Mouse (Mus musculus) CH12.LX (cell line): ENCODE results near the gene Ddah2. TPM values are rescaled to one million over a fixed set of nuclear protein-coding genes. Genes with fewer than 3 reads are reported as not detected.

Experiments used
- DNase-seq: peaks from one replicate; pipeline ENCODE4 v3.0.0-alpha.2; 2013; ENCODE audit errors: extremely low read depth
- H3K27ac ChIP-seq: 2 replicates; pipeline ENCODE4 v1.5.1; 2012; ENCODE audit warnings: low read depth, mild to moderate bottlenecking, control low read depth, moderate library complexity; ENCODE audit not compliant: insufficient read depth
- H3K27me3 ChIP-seq: replicated peaks from 2 replicates; pipeline ENCODE3; 2012; ENCODE audit warnings: inconsistent platforms
- H3K36me3 ChIP-seq, 2 experiments: replicated peaks in 1 of 2; 2 replicates each; pipeline versions ENCODE3 to v1.6.1; 2012; ENCODE audit warnings: inconsistent platforms in 1 of 2, low read length in 1 of 2, mild to moderate bottlenecking in 1 of 2, mixed read lengths in 1 of 2, moderate library complexity in 1 of 2; ENCODE audit not compliant: control insufficient read depth in 1 of 2, insufficient read depth in 1 of 2
- H3K4me1 ChIP-seq, 2 experiments: 2 replicates each; pipeline ENCODE4 v1.6.1; 2012; ENCODE audit warnings: inconsistent platforms in 1 of 2, moderate library complexity in 1 of 2; ENCODE audit not compliant: insufficient read depth in 2 of 2, control insufficient read depth in 1 of 2
- H3K4me2 ChIP-seq: 2 replicates; pipeline ENCODE4 v1.6.1; 2012; ENCODE audit warnings: low read depth, mild to moderate bottlenecking, control low read depth; ENCODE audit not compliant: poor library complexity, insufficient read depth, severe bottlenecking
- H3K4me3 ChIP-seq, 3 experiments: fragments of 150-350 bp in 1 of 3; sonication (generic) in 1 of 3; replicated peaks in 1 of 3; 2 replicates each; pipeline versions ENCODE3 to v1.5.1; 2011 to 2012; ENCODE audit warnings: low read depth in 2 of 3, low read length in 2 of 3, mild to moderate bottlenecking in 2 of 3, moderate library complexity in 2 of 3, control low read depth in 1 of 3, improper control_type of control experiment in 1 of 3, inconsistent platforms in 1 of 3, mixed read lengths in 1 of 3; ENCODE audit not compliant: poor library complexity in 1 of 3
- H3K79me2 ChIP-seq: replicated peaks from 2 replicates; pipeline ENCODE4 v1.6.1; 2012; ENCODE audit warnings: mild to moderate bottlenecking, moderate library complexity; ENCODE audit not compliant: control insufficient read depth, poor library complexity, insufficient read depth, severe bottlenecking; ENCODE audit errors: extremely low read depth
- H3K9ac ChIP-seq: 2 replicates; pipeline ENCODE4 v1.6.1; 2012; ENCODE audit warnings: low read depth, mild to moderate bottlenecking, control low read depth, moderate library complexity; ENCODE audit not compliant: insufficient read depth
- H3K9me3 ChIP-seq: replicated peaks from 2 replicates; pipeline ENCODE3; 2012; ENCODE audit warnings: low read length, inconsistent platforms, mixed read lengths
- CHD1 ChIP-seq: IDR thresholded peaks from 2 replicates; pipeline ENCODE4 v1.6.1; 2012; ENCODE audit warnings: low read depth, low read length, improper control_type of control experiment, inconsistent platforms
- CHD2 ChIP-seq: IDR thresholded peaks from 2 replicates; pipeline ENCODE4 v1.6.1; 2011; ENCODE audit warnings: low read length, improper control_type of control experiment
- CTCF ChIP-seq, 2 experiments: IDR thresholded peaks in 1 of 2; conservative IDR thresholded peaks in 1 of 2; 2 replicates each; pipeline ENCODE4 v1.5.1; 2011 to 2012; ENCODE audit warnings: low read depth in 2 of 2, low read length in 2 of 2, improper control_type of control experiment in 1 of 2, inconsistent platforms in 1 of 2, mild to moderate bottlenecking in 1 of 2, moderate library complexity in 1 of 2
- E2F4 ChIP-seq: IDR thresholded peaks from 2 replicates; pipeline ENCODE4 v1.6.1; 2011; ENCODE audit warnings: low read depth, low read length, improper control_type of control experiment; ENCODE audit not compliant: insufficient replicate concordance
- ELF1 ChIP-seq: IDR thresholded peaks from 2 replicates; pipeline ENCODE4 v1.6.1; 2014; ENCODE audit warnings: low read depth, mild to moderate bottlenecking, inconsistent platforms, low read length, improper control_type of control experiment
- EP300 ChIP-seq: IDR thresholded peaks from 2 replicates; pipeline ENCODE4 v1.6.1; 2011; ENCODE audit warnings: low read length, improper control_type of control experiment
- ETS1 ChIP-seq: conservative IDR thresholded peaks from 2 replicates; pipeline ENCODE4 v1.6.1; 2012; ENCODE audit warnings: low read depth, mild to moderate bottlenecking, inconsistent platforms, low read length, improper control_type of control experiment, moderate library complexity
- GABPA ChIP-seq: IDR thresholded peaks from 2 replicates; pipeline ENCODE4 v1.6.1; 2012; ENCODE audit warnings: low read depth, low read length, improper control_type of control experiment, inconsistent platforms; ENCODE audit not compliant: insufficient replicate concordance
- IRF4 ChIP-seq: IDR thresholded peaks from 2 replicates; pipeline ENCODE4 v1.6.1; 2014; ENCODE audit warnings: low read depth, mild to moderate bottlenecking, inconsistent platforms, low read length, improper control_type of control experiment
- JUN ChIP-seq: IDR thresholded peaks from 2 replicates; pipeline ENCODE4 v1.6.1; 2011; ENCODE audit warnings: low read depth, mild to moderate bottlenecking, low read length, improper control_type of control experiment, moderate library complexity; ENCODE audit not compliant: insufficient read depth
- MEF2A ChIP-seq: IDR thresholded peaks from 2 replicates; pipeline ENCODE4 v1.6.1; 2014; ENCODE audit warnings: low read depth, mild to moderate bottlenecking, inconsistent platforms, low read length, improper control_type of control experiment, borderline replicate concordance
- MYC ChIP-seq: IDR thresholded peaks from 2 replicates; pipeline ENCODE4 v1.6.1; 2011; ENCODE audit warnings: low read depth, mild to moderate bottlenecking, improper control_type of control experiment, low read length
- NELFE ChIP-seq: IDR thresholded peaks from 2 replicates; pipeline ENCODE4 v1.6.1; 2011; ENCODE audit warnings: low read depth, low read length, improper control_type of control experiment
- NRF1 ChIP-seq: IDR thresholded peaks from 2 replicates; pipeline ENCODE4 v1.6.1; 2014; ENCODE audit warnings: low read depth, mild to moderate bottlenecking, inconsistent platforms, low read length, improper control_type of control experiment, moderate library complexity
- POLR2AphosphoS2 ChIP-seq: IDR thresholded peaks from 2 replicates; pipeline ENCODE4 v1.6.1; 2011; ENCODE audit warnings: low read depth, low read length, improper control_type of control experiment
- TCF12 ChIP-seq: IDR thresholded peaks from 2 replicates; pipeline ENCODE4 v1.6.1; 2014; ENCODE audit warnings: low read depth, mild to moderate bottlenecking, inconsistent platforms, low read length, improper control_type of control experiment
- UBTF ChIP-seq: IDR thresholded peaks from 2 replicates; pipeline ENCODE4 v1.6.1; 2012; ENCODE audit warnings: low read depth, mild to moderate bottlenecking, inconsistent platforms, low read length, improper control_type of control experiment, moderate library complexity
- USF1 ChIP-seq: IDR thresholded peaks from 2 replicates; pipeline ENCODE4 v1.6.1; 2014; ENCODE audit warnings: low read depth, mild to moderate bottlenecking, inconsistent platforms, low read length, improper control_type of control experiment
- ZNF384 ChIP-seq: IDR thresholded peaks from 2 replicates; pipeline ENCODE4 v1.6.1; 2012; ENCODE audit warnings: low read depth, low read length, improper control_type of control experiment, inconsistent platforms
- dilution Hi-C: fragments of 300-500 bp; cut with MboI; formaldehyde crosslinking; loops from 2 replicates; pipeline ENCODE4 v1.14.3; 2020; ENCODE audit warnings: low sequenced_read_pairs; ENCODE audit not compliant: extremely low pct_unique_long_range_greater_than_20kb, extremely low pct_ligation_motif_present
- in situ Hi-C: fragments of 300-500 bp; cut with MboI; formaldehyde crosslinking; loops from 3 replicates; pipeline ENCODE4 v1.14.3; 2019; ENCODE audit warnings: low sequenced_read_pairs, low pct_ligation_motif_present, low pct_unique_long_range_greater_than_20kb, mixed read lengths
- polyA plus RNA-seq: library from polyadenylated mRNA; unstranded; fragments of >175 nt; gene quantifications from 2 replicates; pipeline ENCODE4 v1.2.1, GENCODE M21; 2012; ENCODE audit warnings: low read depth; ENCODE audit not compliant: insufficient read length
- total RNA-seq, 2 experiments: library from RNA; depleted of rRNA; stranded (reverse); fragments of 300-350 nt in 1 of 2; fragments of >200 nt in 1 of 2; gene quantifications; 2 replicates each; pipeline ENCODE4 v1.2.3; 2012 to 2014

Gene Ddah2
- total and polyA plus RNA-seq, 3 experiments, result 0.94 to 4.8 (median 3.4) TPM

- H3K27ac ChIP-seq, result no peak overlapping the region
Measured at GRCm38 (mm10) chr17:35079778-35080177, 20.9 kb downstream of the Ddah2 start.

GRCm38 (mm10) chr17:35080248-35080647, 21.4 kb downstream of the Ddah2 start:
- dilution Hi-C loops, result no loop called here
- H3K27ac ChIP-seq, result no peak overlapping the region
- H3K4me3 ChIP-seq, result no peak overlapping the region
- H3K79me2 ChIP-seq, result no peaks in the 10 kb centered on the region
- H3K9me3 ChIP-seq, result no peaks in the 10 kb centered on the region
- no peaks in the 10 kb centered on the region for H3K36me3 ChIP-seq
- in situ Hi-C loops, result no loop called here
- no peak overlapping the region for H3K9ac ChIP-seq
- TF ChIP-seq E2F4 (no peak), CHD1 (no peak), GABPA (no peak), CTCF (conservative IDR thresholded peaks at IDR 0.05 in 1 of 2, IDR thresholded peaks at IDR 0.05 in 1 of 2; ENCODE audit: low read depth in 2 of 2, low read length in 2 of 2) (no peak), POLR2AphosphoS2 (no peak), ZNF384 (no peak), IRF4 (no peak), UBTF (no peak), MYC (no peak), CHD2 (no peak), JUN (no peak), ELF1 (no peak), MEF2A (no peak), NELFE (no peak), ETS1 (no peak), USF1 (no peak), EP300 (no peak), NRF1 (no peak), TCF12 (no peak)
- DNase-seq, result no peak
- peaks cover 17 to 22% of the 10 kb centered on the region in 2 experiments for H3K4me1 ChIP-seq
- H3K27me3 ChIP-seq, result no peaks in the 10 kb centered on the region
- no peak overlapping the region for H3K4me2 ChIP-seq

More at GRCm38 (mm10) chr17:35079778-35080177, 20.9 kb downstream of the Ddah2 start:
- dilution Hi-C loops, result no loop called here
- TF ChIP-seq TCF12, result no peak
- no peak overlapping the region for H3K9ac ChIP-seq
- H3K79me2 ChIP-seq, result no peaks in the 10 kb centered on the region
- H3K9me3 ChIP-seq, result no peaks in the 10 kb centered on the region
- in situ Hi-C loops, result no loop called here
- H3K4me1 ChIP-seq, result peaks cover 17 to 22% of the 10 kb centered on the region in 2 experiments
- no peaks in the 10 kb centered on the region for H3K27me3 ChIP-seq
- H3K4me3 ChIP-seq, result no peak overlapping the region
- no peak overlapping the region for H3K4me2 ChIP-seq
- H3K36me3 ChIP-seq, result no peaks in the 10 kb centered on the region
- no peak for DNase-seq
